Mouse (Mus musculus) induced T-regulatory cell, adult 2 months (primary cell): ENCODE results near the gene Brf1.
A peak's percentile ranks its signal among the peaks of the same experiment; 100 is the strongest.

ENCODE experiments used
- DNase-seq: peaks from one replicate; pipeline ENCODE4 v3.0.0-alpha.2; 2012; ENCODE audit warnings: low read depth

Brf1 gene

GRCm38 (mm10) chr12:112938873-112939565, 61.5 kb downstream of the Brf1 start:
- DNase-seq = peak; percentile 42

DNA sequence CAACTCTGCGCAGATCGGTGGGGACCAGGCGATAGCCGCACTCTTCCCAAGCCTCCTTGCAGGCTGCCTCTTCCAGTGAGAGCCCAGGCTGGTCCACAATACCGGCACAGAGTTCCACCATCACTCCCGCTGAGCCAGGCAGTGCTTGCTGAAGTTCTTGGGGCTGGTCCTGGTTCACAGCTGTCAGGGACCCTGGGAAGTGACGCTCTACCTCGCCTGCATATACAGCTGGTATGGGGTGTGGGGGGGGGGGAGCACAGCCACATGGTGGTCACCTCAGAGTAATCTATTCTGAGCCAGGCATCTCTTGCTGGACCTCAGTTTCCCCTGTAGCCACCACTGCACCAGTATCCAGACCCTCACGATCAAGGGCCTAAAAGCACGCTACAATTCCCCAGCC, 62.1 kb downstream of the Brf1 start:
- no peak for DNase-seq

DNA sequence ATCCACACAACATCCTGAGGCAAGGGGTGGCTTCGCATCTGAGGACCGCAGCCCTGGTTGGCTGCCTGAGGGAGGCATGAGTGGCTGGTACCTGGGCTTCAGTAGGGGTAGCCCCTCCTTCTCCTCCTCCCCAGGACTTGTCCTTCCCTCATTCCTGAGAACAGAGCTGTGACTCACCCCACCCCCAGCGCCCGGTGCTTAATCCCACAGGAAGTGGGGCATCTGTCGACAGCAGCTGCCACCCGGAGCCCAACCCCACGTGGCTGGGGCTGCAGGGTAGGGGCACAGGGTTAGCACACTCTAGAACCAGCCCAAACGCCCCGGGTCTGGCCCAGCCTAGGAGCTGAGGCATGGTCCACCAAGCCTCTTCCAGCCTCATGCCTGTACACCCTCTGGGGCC, 62.6 kb downstream of the Brf1 start:
- DNase-seq = no peak

DNA sequence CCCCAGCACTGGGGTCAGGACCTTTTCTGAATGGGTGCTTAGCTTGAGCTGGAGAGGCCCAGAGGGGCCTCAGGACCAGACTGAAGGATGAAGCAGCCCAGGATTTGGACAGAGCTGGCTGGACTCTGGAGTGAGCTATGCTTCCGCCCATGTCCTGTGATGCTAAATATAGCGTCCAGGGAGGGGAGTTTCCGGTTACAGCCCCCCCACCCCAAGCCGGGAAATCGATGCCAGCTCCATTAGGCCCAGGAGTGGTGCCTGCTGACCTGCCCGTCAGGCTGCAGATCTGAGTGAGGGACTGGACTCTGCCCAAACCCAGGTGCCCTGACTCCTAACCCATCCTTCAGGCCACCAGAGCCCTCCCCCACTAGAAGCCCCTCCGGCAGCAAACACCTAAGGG, 67.9 kb downstream of the Brf1 start:
- DNase-seq = no peak

GRCm38 (mm10) chr12:112929562-112930352, 70.7 kb downstream of the Brf1 start, which contains the start of gene Jag2:
TSS of gene Jag2 (minus strand) at chr12:112929776.
- no peak for DNase-seq

DNA sequence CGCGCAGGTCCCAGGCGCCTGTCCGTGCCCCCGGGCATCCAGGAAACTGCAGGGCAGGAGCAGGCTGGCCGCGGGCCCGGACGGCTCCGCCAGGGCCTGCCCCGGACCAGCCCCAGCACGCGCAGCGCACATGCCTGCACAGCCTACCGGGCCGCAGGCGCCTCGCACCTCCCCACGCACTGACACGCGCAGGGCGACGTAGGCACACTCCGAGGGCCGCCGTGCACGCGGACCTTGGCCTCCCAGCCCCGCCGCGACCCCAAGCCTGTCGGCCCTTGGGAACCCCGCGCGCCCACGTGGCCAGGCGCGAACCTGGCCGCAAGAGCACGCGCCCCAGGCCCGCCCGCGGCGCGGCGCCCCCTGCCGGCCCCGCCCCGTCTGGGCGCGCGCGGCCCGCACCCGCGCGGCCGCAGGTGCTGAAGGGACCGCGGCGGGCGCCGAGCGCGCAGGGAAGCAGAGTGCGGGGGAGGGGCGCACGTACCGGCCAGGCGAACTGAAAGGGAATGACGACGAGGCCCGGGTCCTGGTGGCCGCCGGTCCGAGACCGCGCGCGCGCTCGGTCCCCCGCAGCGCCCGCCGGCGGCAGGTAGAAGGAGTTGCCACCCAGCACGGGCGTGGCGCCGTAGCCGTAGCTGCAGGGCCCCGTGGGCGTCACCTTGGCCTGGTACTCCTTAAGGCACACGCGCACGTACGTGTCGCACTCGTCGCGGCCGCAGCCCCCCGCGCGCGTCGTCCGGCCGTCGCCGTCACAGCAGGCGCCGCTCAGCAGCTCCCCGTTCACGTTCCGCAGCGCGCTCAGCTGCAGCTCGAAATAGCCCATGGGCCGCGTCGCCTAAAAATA, 71.9 kb downstream of the Brf1 start:
- peak; percentile 38 for DNase-seq

- no peak for DNase-seq
Observed at GRCm38 (mm10) chr12:112927265-112927664, 73.2 kb downstream of the Brf1 start.

- no peak for DNase-seq
Observed at GRCm38 (mm10) chr12:112925950-112926349, 74.6 kb downstream of the Brf1 start.

DNA sequence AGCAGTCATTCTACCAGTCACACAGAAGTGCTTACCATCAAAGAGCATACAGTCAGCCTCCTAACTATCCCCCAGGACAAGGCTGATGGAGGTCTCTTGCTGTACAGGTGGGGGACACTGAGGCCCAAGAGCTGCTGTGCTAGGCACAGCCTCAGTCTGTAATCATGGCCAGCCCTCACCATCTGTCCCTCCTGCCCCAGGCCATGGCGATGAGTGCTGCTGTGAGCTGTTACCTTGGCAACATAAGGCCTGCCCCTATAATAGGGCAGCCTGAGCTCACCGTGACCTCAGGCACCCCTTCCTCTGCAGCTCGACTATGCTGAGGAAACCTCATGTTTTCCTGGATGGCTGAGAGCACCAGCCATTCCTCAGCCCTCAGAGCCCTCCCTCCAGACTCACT, 78.0 kb downstream of the Brf1 start:
- DNase-seq = no peak

DNA sequence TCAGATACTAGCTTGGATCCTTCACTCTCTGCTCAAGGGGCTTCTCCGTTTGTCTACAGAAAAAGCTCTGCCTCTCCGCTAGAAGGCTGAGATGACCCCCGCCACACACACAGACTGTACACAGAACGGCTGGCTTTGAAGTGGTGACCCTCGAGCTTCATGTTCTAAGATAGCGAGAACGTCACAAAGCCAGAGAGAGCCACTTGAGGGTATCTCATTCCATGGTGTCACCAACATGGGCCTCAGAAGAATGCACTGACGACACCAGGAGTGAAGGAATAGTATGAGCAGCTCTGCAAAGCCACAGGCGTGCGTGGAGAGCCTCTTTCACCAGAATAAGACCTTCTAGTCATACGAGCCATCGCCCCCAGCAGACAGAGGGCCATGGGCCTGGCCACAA, 79.0 kb downstream of the Brf1 start:
- no peak for DNase-seq

DNA sequence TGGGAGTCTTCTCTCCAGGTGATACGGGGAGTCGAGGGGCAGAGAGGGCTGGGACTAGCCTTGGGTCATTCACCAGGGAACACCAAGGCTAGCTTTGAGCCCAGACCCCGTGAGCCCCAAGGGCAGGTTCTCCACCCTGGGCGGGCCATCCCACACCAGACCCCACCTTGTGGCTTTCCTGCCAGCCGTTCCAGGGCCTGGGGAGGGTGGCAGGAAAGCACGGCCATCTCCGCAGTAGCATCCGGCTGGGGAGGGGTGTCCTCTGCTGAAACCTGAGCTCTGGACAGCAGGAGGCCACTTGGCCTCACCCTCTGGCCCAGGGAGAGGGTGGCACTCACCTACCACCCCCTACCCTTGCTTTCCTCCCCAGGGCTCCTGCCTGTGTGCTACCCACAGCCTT, 82.6 kb downstream of the Brf1 start:
- DNase-seq = no peak

DNA sequence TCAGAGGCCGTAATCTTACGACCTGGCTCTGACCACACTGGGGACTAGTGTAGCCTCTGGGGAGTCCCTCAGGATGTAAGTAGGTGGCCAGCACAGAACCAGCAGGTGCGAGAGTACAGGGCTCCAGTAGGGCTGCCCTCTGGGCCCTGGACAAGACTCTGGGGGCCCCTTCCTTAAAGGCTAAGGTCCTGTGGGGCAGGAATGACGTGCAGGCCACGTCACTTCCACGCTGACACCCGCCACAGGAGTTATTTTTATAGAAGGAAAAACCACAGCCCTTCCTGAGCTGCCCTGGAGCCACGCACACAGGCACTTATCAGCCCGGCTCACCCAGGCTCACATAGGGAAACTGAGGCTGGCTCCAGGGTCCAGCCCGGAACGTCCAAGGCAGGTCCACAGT, 83.0 kb downstream of the Brf1 start:
- DNase-seq = no peak

GRCm38 (mm10) chr12:112916698-112917400, 83.7 kb downstream of the Brf1 start:
- no peak for DNase-seq

DNA sequence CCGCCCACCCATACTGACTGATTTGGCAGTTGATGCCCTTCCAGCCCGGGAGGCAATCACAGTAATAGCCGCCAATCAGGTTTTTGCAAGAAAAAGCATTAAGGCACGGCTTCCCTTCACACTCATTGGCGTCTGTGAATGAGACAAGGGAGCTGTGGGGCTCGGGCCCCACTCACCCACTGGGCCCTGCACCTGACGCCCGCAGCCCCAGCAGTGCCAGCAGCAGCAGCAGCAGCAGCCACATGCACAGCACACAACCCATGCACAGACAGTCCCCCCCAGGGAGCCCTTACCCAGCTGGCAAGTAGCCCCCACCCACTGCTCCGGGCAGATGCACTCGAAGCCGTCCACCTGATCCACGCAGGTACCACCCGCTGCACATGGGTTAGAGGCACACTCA, 84.9 kb downstream of the Brf1 start:
- DNase-seq = no peak

GRCm38 (mm10) chr12:112914527-112914926, 86.0 kb downstream of the Brf1 start:
- DNase-seq = no peak

- no peak for DNase-seq
Observed at GRCm38 (mm10) chr12:112912951-112913745, 87.4 kb downstream of the Brf1 start.

DNA sequence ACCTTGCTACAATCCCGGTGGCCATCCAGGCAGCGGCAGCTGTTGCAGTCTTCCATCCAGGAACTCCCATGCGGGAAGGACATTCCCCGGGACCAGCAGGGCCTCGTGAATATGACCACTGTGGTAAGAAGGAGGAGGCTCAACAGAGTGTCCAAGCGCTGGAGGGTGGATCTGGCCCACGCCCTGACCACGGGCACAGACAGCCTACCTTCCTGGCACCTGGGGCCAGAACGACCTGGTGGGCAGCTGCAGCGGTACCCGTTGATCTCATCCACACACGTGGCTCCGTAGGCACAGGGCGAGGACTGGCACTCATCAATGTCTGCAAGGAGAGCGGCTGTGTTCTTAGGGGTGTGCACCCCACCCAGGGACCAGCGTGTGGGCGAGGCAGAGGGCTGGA, 88.8 kb downstream of the Brf1 start:
- no peak for DNase-seq
